Mouse (Mus musculus): ENCODE data around the gene Mgat4d. TPM values are rescaled to one million over a fixed set of nuclear protein-coding genes. Genes with fewer than 3 reads are reported as not detected.

Mgat4d gene
- polyA plus RNA-seq, 1 experiment from 2014 or later = not detected

GRCm38 (mm10) chr8:83397726-83398125 lies 49.5 kb downstream of the Mgat4d start:
- Histone ChIP-seq H3K27me3 (replicated peaks; ENCODE audit: insufficient read depth, low read length) (no peaks in the 10 kb centered on the region), H3K9me3 (ENCODE audit: low read length) (no peaks in the 10 kb centered on the region), H3K36me3 (ENCODE audit: insufficient read depth, low read length) (no peaks in the 10 kb centered on the region), H3K9ac (replicated peaks; ENCODE audit: low read depth) (no peak overlapping the region), H3K4me2 (replicated peaks; ENCODE audit: low read depth, low read length) (no peak overlapping the region), H3K27ac (ENCODE audit: low read length) (no peak overlapping the region), H3K4me3 (ENCODE audit: low read depth, low read length) (no peak overlapping the region), H3K4me1 (ENCODE audit: insufficient read depth, low read depth, low read length) (no peaks in the 10 kb centered on the region)
- ATAC-seq = no peak
- 64% methylated on average over 4 of the region's 4 CpGs for WGBS
- TF ChIP-seq EP300 (IDR thresholded peaks at IDR 0.05) (no peak), CTCF (IDR thresholded peaks at IDR 0.05) (no peak)
- DNase-seq (ENCODE audit: low spot score) = no peak

- no peaks in the 10 kb centered on the region for H3K9me3 ChIP-seq (ENCODE audit: low read length)
- 50% methylated on average over 10 of the region's 10 CpGs for WGBS
- TF ChIP-seq CTCF (IDR thresholded peaks at IDR 0.05) (no peak), EP300 (IDR thresholded peaks at IDR 0.05) (no peak)
- no peaks in the 10 kb centered on the region for H3K4me1 ChIP-seq (ENCODE audit: insufficient read depth, low read depth, low read length)
- no peak for DNase-seq (ENCODE audit: low spot score)
- H3K27ac ChIP-seq (ENCODE audit: low read length) = no peak overlapping the region
- no peaks in the 10 kb centered on the region for H3K36me3 ChIP-seq (ENCODE audit: insufficient read depth, low read length)
- H3K4me3 ChIP-seq (ENCODE audit: low read depth, low read length) = no peak overlapping the region
- no peak overlapping the region for H3K9ac ChIP-seq (replicated peaks; ENCODE audit: low read depth)
- ATAC-seq = no peak
- H3K4me2 ChIP-seq (replicated peaks; ENCODE audit: low read depth, low read length) = no peak overlapping the region
- no peaks in the 10 kb centered on the region for H3K27me3 ChIP-seq (replicated peaks; ENCODE audit: insufficient read depth, low read length)
Observed at GRCm38 (mm10) chr8:83405548-83405947, 57.3 kb downstream of the Mgat4d start.

GRCm38 (mm10) chr8:83406836-83407235 lies 58.6 kb downstream of the Mgat4d start:
- no peak for DNase-seq (ENCODE audit: low spot score)
- WGBS = 40% methylated on average over 6 of the region's 6 CpGs
- TF ChIP-seq CTCF (IDR thresholded peaks at IDR 0.05) (no peak), EP300 (IDR thresholded peaks at IDR 0.05) (no peak)

GRCm38 (mm10) chr8:83408496-83408895 lies 60.2 kb downstream of the Mgat4d start:
- H3K27me3 ChIP-seq (replicated peaks; ENCODE audit: insufficient read depth, low read length) = no peaks in the 10 kb centered on the region
- WGBS = 72% methylated on average over 7 of the region's 7 CpGs
- no peak overlapping the region for H3K4me2 ChIP-seq (replicated peaks; ENCODE audit: low read depth, low read length)
- ATAC-seq (no peak), DNase-seq (ENCODE audit: low spot score) (no peak)
- H3K4me1 ChIP-seq (ENCODE audit: insufficient read depth, low read depth, low read length) = no peaks in the 10 kb centered on the region
- no peak overlapping the region for H3K27ac ChIP-seq (ENCODE audit: low read length)
- H3K4me3 ChIP-seq (ENCODE audit: low read depth, low read length) = no peak overlapping the region
- TF ChIP-seq EP300 (IDR thresholded peaks at IDR 0.05) = no peak
- no peak for TF ChIP-seq CTCF (IDR thresholded peaks at IDR 0.05)
- no peak overlapping the region for H3K9ac ChIP-seq (replicated peaks; ENCODE audit: low read depth)
- H3K9me3 ChIP-seq (ENCODE audit: low read length) = no peaks in the 10 kb centered on the region
- H3K36me3 ChIP-seq (ENCODE audit: insufficient read depth, low read length) = no peaks in the 10 kb centered on the region

More at GRCm38 (mm10) chr8:83406836-83407235, 58.6 kb downstream of the Mgat4d start:
- Histone ChIP-seq H3K9me3 (ENCODE audit: low read length) (no peaks in the 10 kb centered on the region), H3K4me1 (ENCODE audit: insufficient read depth, low read depth, low read length) (no peaks in the 10 kb centered on the region), H3K36me3 (ENCODE audit: insufficient read depth, low read length) (no peaks in the 10 kb centered on the region), H3K27me3 (replicated peaks; ENCODE audit: insufficient read depth, low read length) (no peaks in the 10 kb centered on the region), H3K27ac (ENCODE audit: low read length) (no peak overlapping the region), H3K4me2 (replicated peaks; ENCODE audit: low read depth, low read length) (no peak overlapping the region), H3K4me3 (ENCODE audit: low read depth, low read length) (no peak overlapping the region), H3K9ac (replicated peaks; ENCODE audit: low read depth) (no peak overlapping the region)
- no peak for ATAC-seq

- no peak for DNase-seq (ENCODE audit: low spot score)
- no peak overlapping the region for H3K4me2 ChIP-seq (replicated peaks; ENCODE audit: low read depth, low read length)
- no peaks in the 10 kb centered on the region for H3K4me1 ChIP-seq (ENCODE audit: insufficient read depth, low read depth, low read length)
- 94% methylated on average over 15 of the region's 15 CpGs for WGBS
- no peak overlapping the region for H3K4me3 ChIP-seq (ENCODE audit: low read depth, low read length)
- no peaks in the 10 kb centered on the region for H3K9me3 ChIP-seq (ENCODE audit: low read length)
- no peak overlapping the region for H3K27ac ChIP-seq (ENCODE audit: low read length)
- no peak for ATAC-seq
- H3K36me3 ChIP-seq (ENCODE audit: insufficient read depth, low read length) = no peaks in the 10 kb centered on the region
- TF ChIP-seq EP300 (IDR thresholded peaks at IDR 0.05) (no peak), CTCF (IDR thresholded peaks at IDR 0.05) (no peak)
- no peak overlapping the region for H3K9ac ChIP-seq (replicated peaks; ENCODE audit: low read depth)
- H3K27me3 ChIP-seq (replicated peaks; ENCODE audit: insufficient read depth, low read length) = no peaks in the 10 kb centered on the region
Observed at GRCm38 (mm10) chr8:83416878-83417277, 68.6 kb downstream of the Mgat4d start.

GRCm38 (mm10) chr8:83417970-83418369 lies 69.7 kb downstream of the Mgat4d start:
- no peak overlapping the region for H3K4me3 ChIP-seq (ENCODE audit: low read depth, low read length)
- DNase-seq (ENCODE audit: low spot score) (no peak), ATAC-seq (no peak)
- H3K4me1 ChIP-seq (ENCODE audit: insufficient read depth, low read depth, low read length) = no peaks in the 10 kb centered on the region
- TF ChIP-seq CTCF (IDR thresholded peaks at IDR 0.05) (no peak), EP300 (IDR thresholded peaks at IDR 0.05) (no peak)
- H3K9ac ChIP-seq (replicated peaks; ENCODE audit: low read depth) = no peak overlapping the region
- H3K4me2 ChIP-seq (replicated peaks; ENCODE audit: low read depth, low read length) = no peak overlapping the region
- H3K27me3 ChIP-seq (replicated peaks; ENCODE audit: insufficient read depth, low read length) = no peaks in the 10 kb centered on the region
- H3K27ac ChIP-seq (ENCODE audit: low read length) = no peak overlapping the region
- H3K36me3 ChIP-seq (ENCODE audit: insufficient read depth, low read length) = no peaks in the 10 kb centered on the region
- 47% methylated on average over 6 of the region's 6 CpGs for WGBS
- H3K9me3 ChIP-seq (ENCODE audit: low read length) = no peaks in the 10 kb centered on the region

Measured in lung, postnatal 0 days (tissue).